Mouse (Mus musculus): ENCODE measurements at regions not wholly inside any gene's neighbourhood (a gene's known extent, or its start where the extent isn't known, plus 50 kb on each side); places are given as distances from the start of the nearest gene placed in this dataset.

DNA sequence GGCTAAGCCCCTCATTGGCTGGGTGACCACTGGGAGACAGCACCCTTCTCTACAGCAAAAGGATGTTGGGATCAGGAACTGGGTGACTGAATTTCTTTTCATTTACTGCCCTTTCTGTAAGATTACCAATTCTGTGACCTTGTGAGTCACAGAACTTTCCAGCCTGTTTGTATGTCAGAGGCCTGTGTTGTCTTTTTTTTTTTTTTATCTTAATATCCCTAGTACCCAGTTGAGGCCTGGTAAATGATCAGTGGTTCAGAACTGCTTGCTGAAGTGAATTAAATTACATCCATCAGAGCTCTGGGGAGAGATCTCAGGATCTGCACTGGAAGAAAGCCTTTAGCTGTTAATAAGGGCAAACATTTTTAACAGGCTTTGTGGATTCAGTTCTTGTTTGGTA lies 114.8 kb upstream of the Zfp648 start:
- Histone ChIP-seq H3K27ac (ENCODE audit: low read depth) (no peak overlapping the region), H3K36me3 (replicated peaks; ENCODE audit: control insufficient read depth, insufficient read depth, low read length) (no peaks in the 10 kb centered on the region), H3K9ac (replicated peaks; ENCODE audit: low read depth, low read length) (no peak overlapping the region), H3K4me3 (ENCODE audit: low read depth, low read length) (no peak overlapping the region), H3K9me3 (replicated peaks; ENCODE audit: control insufficient read depth, low read length) (no peaks in the 10 kb centered on the region), H3K4me1 (ENCODE audit: control insufficient read depth, insufficient read depth) (peaks cover 15% of the 10 kb centered on the region), H3K4me2 (ENCODE audit: low read depth, low read length) (no peak overlapping the region), H3K27me3 (ENCODE audit: control insufficient read depth, insufficient read depth, low read length) (no peaks in the 10 kb centered on the region)
- ATAC-seq (ENCODE audit: insufficient read depth, low read depth) (no peak), DNase-seq (ENCODE audit: low spot score) (no peak)
- no peak for TF ChIP-seq EP300 (IDR thresholded peaks at IDR 0.05; ENCODE audit: low read depth)
- TF ChIP-seq CTCF (IDR thresholded peaks at IDR 0.05; ENCODE audit: low read depth) = no peak

DNA sequence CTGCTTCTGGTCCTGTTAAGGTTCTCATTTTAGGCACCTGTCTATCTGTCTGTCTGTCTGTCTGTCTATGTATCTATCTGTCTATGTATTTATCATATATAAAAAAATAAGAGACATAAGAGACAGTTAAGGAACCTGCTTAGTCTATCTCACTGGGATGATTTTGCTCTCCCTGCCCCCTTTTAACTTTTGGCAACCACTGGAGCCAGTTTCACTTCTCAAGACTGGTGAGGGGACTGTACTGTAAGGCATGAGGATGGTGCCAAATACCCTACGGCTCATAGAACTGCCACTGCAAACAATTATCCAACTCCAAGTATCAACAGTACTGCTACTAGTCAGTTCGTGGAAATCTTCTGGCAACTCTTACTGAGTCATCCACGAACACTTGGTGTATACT lies 111.2 kb upstream of the Zfp648 start:
- H3K27me3 ChIP-seq (ENCODE audit: control insufficient read depth, insufficient read depth, low read length) = no peaks in the 10 kb centered on the region
- no peak for ATAC-seq (ENCODE audit: insufficient read depth, low read depth)
- DNase-seq (ENCODE audit: low spot score) = no peak
- H3K4me2 ChIP-seq (ENCODE audit: low read depth, low read length) = no peak overlapping the region
- H3K36me3 ChIP-seq (replicated peaks; ENCODE audit: control insufficient read depth, insufficient read depth, low read length) = no peaks in the 10 kb centered on the region
- no peak for TF ChIP-seq CTCF (IDR thresholded peaks at IDR 0.05; ENCODE audit: low read depth)
- no peak for TF ChIP-seq EP300 (IDR thresholded peaks at IDR 0.05; ENCODE audit: low read depth)
- H3K9ac ChIP-seq (replicated peaks; ENCODE audit: low read depth, low read length) = no peak overlapping the region
- H3K9me3 ChIP-seq (replicated peaks; ENCODE audit: control insufficient read depth, low read length) = no peaks in the 10 kb centered on the region
- peaks cover 19% of the 10 kb centered on the region for H3K4me1 ChIP-seq (ENCODE audit: control insufficient read depth, insufficient read depth)
- no peak overlapping the region for H3K4me3 ChIP-seq (ENCODE audit: low read depth, low read length)
- H3K27ac ChIP-seq (ENCODE audit: low read depth) = no peak overlapping the region
- WGBS = 80% methylated on average over 3 of the region's 3 CpGs

DNA sequence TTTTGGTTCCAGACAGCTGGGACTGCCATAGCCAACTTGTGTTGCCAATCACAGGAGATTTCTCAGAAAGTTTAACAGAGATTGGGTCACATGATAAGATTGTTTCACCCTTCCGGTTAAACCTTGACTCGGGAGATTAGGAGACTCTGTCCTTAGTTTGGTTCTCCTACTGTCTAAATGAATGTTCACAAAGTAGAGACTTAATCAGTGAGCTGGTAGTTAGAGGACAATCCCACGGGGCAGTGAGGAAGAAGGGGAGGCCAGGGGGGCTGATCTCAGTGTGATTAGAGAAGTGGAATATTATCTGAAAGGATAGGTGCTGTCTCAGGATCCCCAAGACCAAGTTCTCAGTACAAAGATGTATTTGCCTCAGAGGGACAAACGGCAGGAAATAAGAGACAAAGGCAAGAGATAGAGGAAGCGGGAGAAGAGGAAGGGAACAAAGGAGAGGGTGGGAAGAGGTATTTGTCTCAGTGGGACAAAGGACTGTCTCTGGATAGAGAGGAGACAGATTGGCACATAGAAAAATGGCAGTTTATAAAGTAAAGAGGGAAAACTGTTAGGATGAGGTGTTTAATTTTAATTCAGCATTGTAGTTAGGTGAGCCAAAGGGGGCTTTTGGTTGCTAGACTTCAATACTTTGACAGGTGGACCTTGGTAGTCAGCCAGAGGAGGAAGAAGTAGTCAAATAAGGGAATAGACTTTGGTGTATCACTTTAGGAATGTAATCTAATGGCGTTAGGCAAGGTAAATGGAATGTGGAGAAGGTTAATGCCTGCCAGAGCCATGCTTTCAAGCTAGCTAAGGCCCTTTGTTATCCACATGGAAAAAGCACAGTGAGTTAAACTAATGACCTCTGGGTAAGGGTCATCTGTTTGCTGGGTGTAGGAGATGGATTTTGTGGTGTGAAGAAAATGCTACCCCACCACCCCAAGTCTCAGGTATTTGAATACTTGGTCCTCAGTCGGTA lies 110.2 kb upstream of the Zfp648 start:
- no peaks in the 10 kb centered on the region for H3K27me3 ChIP-seq (ENCODE audit: control insufficient read depth, insufficient read depth, low read length)
- no peak overlapping the region for H3K9ac ChIP-seq (replicated peaks; ENCODE audit: low read depth, low read length)
- 38% methylated on average over 7 of the region's 7 CpGs for WGBS
- peaks cover 19% of the 10 kb centered on the region for H3K4me1 ChIP-seq (ENCODE audit: control insufficient read depth, insufficient read depth)
- H3K4me3 ChIP-seq (ENCODE audit: low read depth, low read length) = no peak overlapping the region
- ATAC-seq (ENCODE audit: insufficient read depth, low read depth) (peak; percentile 74; the same call in 1 of the 2 replicates), DNase-seq (ENCODE audit: low spot score) (peak; percentile 37)
- no peak overlapping the region for H3K4me2 ChIP-seq (ENCODE audit: low read depth, low read length)
- TF ChIP-seq EP300 (IDR thresholded peaks at IDR 0.05; ENCODE audit: low read depth) (no peak), CTCF (IDR thresholded peaks at IDR 0.05; ENCODE audit: low read depth) (no peak)
- no peaks in the 10 kb centered on the region for H3K36me3 ChIP-seq (replicated peaks; ENCODE audit: control insufficient read depth, insufficient read depth, low read length)
- peak overlapping the region; percentile 65 for H3K27ac ChIP-seq (ENCODE audit: low read depth)
- no peaks in the 10 kb centered on the region for H3K9me3 ChIP-seq (replicated peaks; ENCODE audit: control insufficient read depth, low read length)

DNA sequence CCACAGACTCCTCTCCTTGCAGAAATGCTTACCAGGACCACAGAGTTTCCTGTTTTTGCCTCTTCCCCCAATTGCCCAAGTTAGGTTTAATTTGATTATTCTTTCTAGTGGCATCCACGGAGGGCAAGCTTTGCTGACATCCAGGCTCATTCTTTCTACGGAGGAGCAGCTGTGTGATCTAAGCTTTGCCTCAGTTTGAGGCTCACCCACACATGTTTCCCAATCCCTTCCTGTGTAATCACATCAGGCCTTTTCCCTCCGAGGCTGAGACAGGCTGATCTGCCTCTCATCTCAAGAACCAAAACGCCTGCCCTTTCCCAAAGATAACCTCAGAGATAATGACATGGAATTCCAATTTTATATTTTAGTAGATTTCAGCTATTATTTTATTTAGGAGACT lies 107.4 kb upstream of the Zfp648 start:
- Histone ChIP-seq H3K27ac (ENCODE audit: low read depth) (no peak overlapping the region), H3K9ac (replicated peaks; ENCODE audit: low read depth, low read length) (no peak overlapping the region), H3K9me3 (replicated peaks; ENCODE audit: control insufficient read depth, low read length) (no peaks in the 10 kb centered on the region), H3K27me3 (ENCODE audit: control insufficient read depth, insufficient read depth, low read length) (no peaks in the 10 kb centered on the region), H3K36me3 (replicated peaks; ENCODE audit: control insufficient read depth, insufficient read depth, low read length) (no peaks in the 10 kb centered on the region), H3K4me3 (ENCODE audit: low read depth, low read length) (no peak overlapping the region), H3K4me1 (ENCODE audit: control insufficient read depth, insufficient read depth) (peaks cover 19% of the 10 kb centered on the region), H3K4me2 (ENCODE audit: low read depth, low read length) (no peak overlapping the region)
- no peak for TF ChIP-seq CTCF (IDR thresholded peaks at IDR 0.05; ENCODE audit: low read depth)
- no peak for TF ChIP-seq EP300 (IDR thresholded peaks at IDR 0.05; ENCODE audit: low read depth)
- DNase-seq (ENCODE audit: low spot score) (no peak), ATAC-seq (ENCODE audit: insufficient read depth, low read depth) (no peak)
- 75% methylated on average over 4 of the region's 4 CpGs for WGBS

DNA sequence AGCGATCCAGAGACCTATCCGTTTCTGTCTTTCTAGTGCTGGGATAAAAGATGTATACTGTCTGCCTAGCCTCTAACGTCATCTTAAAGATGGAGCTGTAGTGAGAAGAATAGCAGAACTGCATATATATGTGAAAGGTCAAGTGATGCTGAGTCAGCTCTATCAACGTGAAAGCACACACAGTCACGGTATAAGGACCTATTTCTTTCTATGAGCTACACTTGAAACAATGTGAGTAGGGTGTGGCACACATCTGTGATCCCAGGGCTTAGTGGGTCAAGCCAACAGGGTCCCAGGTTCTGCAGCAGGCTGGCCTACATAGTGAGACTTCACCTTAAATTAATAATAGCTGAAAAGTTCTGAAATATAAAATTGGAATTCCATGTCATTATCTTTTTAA lies 106.6 kb upstream of the Zfp648 start:
- DNase-seq (ENCODE audit: low spot score) (no peak), ATAC-seq (ENCODE audit: insufficient read depth, low read depth) (no peak)
- no peaks in the 10 kb centered on the region for H3K36me3 ChIP-seq (replicated peaks; ENCODE audit: control insufficient read depth, insufficient read depth, low read length)
- no peaks in the 10 kb centered on the region for H3K27me3 ChIP-seq (ENCODE audit: control insufficient read depth, insufficient read depth, low read length)
- TF ChIP-seq CTCF (IDR thresholded peaks at IDR 0.05; ENCODE audit: low read depth) (no peak), EP300 (IDR thresholded peaks at IDR 0.05; ENCODE audit: low read depth) (no peak)
- H3K9me3 ChIP-seq (replicated peaks; ENCODE audit: control insufficient read depth, low read length) = no peaks in the 10 kb centered on the region
- H3K4me3 ChIP-seq (ENCODE audit: low read depth, low read length) = no peak overlapping the region
- no peak overlapping the region for H3K27ac ChIP-seq (ENCODE audit: low read depth)
- no peak overlapping the region for H3K9ac ChIP-seq (replicated peaks; ENCODE audit: low read depth, low read length)
- 61% methylated on average over 5 of the region's 5 CpGs for WGBS
- peaks cover 19% of the 10 kb centered on the region for H3K4me1 ChIP-seq (ENCODE audit: control insufficient read depth, insufficient read depth)
- H3K4me2 ChIP-seq (ENCODE audit: low read depth, low read length) = no peak overlapping the region

Data from heart, postnatal 0 days (tissue).